Mouse (Mus musculus) liver, adult 10 weeks (tissue): ENCODE measurements around the gene Gm11213. TPM values are rescaled to one million over a fixed set of nuclear protein-coding genes. Genes with fewer than 3 reads are reported as not detected.

Source experiments
- polyA plus RNA-seq: library from polyadenylated mRNA; stranded (reverse); fragments of 350-450 nt; fragmentation: Illumina TruSeq; extraction: RNeasy Lipid Tissue Mini Kit (QIAGEN cat#74804); gene quantifications from one replicate; pipeline ENCODE4 v1.2.3, GENCODE M21; 2014; ENCODE audit warnings: low read depth, low replicate concordance

Gm11213 gene
- polyA plus RNA-seq = not detected

DNA sequence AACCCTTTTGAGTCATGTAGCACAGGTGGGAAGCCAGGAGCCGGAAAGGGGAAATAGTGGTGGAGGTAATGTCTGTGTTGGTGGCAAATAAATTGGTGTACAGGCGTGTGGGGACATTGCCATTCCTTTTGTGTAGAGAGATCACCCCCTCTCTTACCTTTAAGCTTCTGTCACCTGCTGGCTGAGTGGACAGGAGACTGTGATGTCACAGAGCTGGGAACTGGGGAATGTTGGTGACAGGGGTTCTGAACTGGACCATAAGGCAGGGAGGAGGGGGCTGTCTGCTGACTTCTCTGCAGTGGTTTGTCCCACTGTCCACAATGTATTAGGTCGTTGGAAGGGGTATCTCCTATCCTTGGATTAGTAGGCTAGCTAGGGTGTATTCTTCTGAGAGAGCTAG, at the start of gene Gm11213:
TSS of gene Gm11213 (minus strand) at position 317 of the 400 bp plus-strand sequence.

GRCm38 (mm10) chr4:63622378-63622835, 17.3 kb upstream of the Gm11213 start, which contains the start of gene Tex48:
Tex48 (minus strand) TSS chr4:63622428.

DNA sequence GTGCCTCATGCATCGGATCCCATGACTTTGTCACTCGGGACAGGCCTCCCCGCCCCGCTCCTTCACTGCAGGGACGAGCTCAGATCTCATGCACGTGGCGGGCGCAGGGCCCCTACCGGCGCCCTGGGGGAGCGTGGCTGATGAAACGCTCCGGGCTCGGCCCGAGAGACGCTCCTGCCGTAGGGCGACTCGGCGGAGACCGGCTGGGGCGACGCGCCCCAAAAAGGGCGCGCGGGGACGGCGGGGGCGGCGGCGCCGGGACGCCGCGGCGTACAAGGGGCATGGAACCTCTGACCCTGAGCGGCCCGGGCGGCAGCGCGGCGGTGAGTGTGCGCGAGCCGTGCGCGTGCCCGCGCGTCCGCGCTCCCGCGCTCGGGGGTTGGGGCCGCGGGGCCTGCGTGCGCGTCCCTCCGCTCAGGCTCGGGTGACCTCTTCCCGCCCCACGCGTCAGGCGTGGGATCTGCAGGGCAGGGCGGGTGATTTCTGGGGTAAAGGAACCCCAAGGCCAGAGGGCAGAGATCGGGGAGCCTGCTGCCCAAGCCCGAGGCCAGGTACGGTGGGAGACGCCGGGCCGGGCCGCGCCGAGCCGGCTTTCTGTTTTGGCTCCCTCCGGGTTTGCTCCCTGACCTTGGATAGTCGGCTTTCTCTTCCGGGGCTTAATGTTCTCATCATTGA, 46.5 kb downstream of the Gm11213 start, which contains the start of gene Tmem268:
TSS of gene Tmem268 (plus strand) at position 375 of the 675 bp plus-strand sequence.

Other genes starting within 250 kb of the Gm11213 start
- gene Orm3, start 249.1 kb downstream of the Gm11213 start, polyA plus RNA-seq = 44.5 TPM
- 74.8 TPM for gene Orm2, start 242.8 kb downstream of the Gm11213 start, polyA plus RNA-seq
- 0.05 TPM for gene Akna, start 201.9 kb downstream of the Gm11213 start, polyA plus RNA-seq
- not detected for gene Whrn, start 109.3 kb downstream of the Gm11213 start, polyA plus RNA-seq
- 112 TPM for gene Atp6v1g1, start 60.5 kb downstream of the Gm11213 start, polyA plus RNA-seq
- gene Tmem268, start 46.5 kb downstream of the Gm11213 start, polyA plus RNA-seq = 2.9 TPM
- not detected for gene Tex48, start 17.2 kb upstream of the Gm11213 start, polyA plus RNA-seq
- not detected for gene Gm11214, start 58.1 kb upstream of the Gm11213 start, polyA plus RNA-seq
- gene Tnfsf15, start 139.9 kb upstream of the Gm11213 start, polyA plus RNA-seq = not detected